Mouse (Mus musculus): ENCODE results near the gene Adgrl2.

DNA sequence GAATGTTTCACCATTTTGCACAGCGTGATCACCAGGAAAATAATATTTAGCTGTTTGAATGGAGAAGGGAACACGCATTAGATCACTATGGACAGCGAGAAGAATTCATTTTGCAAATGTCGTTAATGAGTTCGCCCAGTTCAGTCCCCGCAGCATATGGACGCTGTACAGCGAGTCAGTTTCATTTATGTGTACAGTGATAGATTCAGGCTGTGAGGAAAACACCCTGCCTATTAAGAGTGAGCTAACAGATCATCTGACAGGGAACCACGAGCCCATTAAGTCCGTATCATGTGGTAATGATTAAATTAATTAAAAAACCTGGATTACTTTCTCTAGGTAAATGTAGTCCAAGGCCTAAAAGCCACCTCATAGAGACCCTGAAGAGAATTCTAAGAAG is 161.8 kb downstream of the Adgrl2 start:
- TF ChIP-seq POLR2A (IDR thresholded peaks at IDR 0.05; ENCODE audit: low read depth, low read length) = no peak
- TF ChIP-seq CTCF (IDR thresholded peaks at IDR 0.05; ENCODE audit: extremely low read depth, insufficient read length, insufficient replicate concordance, low read depth, low read length) = no peak
